12 mouse cellular contexts compared by ENCODE assay signal in the genomic region with DNA sequence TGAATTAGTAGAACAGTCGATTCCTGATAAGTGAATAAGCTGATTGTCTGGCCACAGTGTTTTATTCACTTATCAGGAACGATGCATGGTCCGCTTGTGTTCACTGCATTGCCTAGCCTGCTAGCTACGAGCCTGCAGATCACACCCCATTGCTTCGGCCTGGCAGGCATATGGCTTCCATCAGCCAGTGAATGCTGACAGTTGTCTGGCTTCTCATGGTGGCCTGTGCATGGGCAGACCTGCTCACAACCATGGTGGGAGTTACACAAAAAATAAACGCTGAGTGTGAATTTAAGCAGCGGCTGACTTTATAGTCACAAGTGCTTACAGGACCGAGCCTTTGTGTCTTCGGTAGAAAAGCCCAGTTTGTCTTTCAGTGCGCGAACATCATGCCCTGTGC.
DNase-seq lines count a peak whose midpoint lies in the region; ATAC-seq and TF ChIP-seq lines count a peak whose summit lies in the region.
"Had no signal": no experiment of that assay in that cellular context is flagged by ENCODE, and none has a peak within 500 bp of the region (broad histone marks: within the 10 kb centered on the region; RNA-seq: fewer than 3 reads in every experiment).

No protein-coding gene starts in this region.

- no peak for TF ChIP-seq CTCF in lung, postnatal 0 days (IDR thresholded peaks at IDR 0.05)

- no peak for DNase-seq in kidney, postnatal 25 days
- DNase-seq in lung, postnatal 0 days (ENCODE audit: low spot score), result peak; percentile 34
- DNase-seq in right cerebral cortex, postnatal 36 days (ENCODE audit: low spot score in 2 of 2), result no peak
- DNase-seq in spleen, postnatal 10 days (ENCODE audit: low spot score in 2 of 2), result no peak
- DNase-seq: thymus, postnatal 25 days had no signal

- whole genome bisulfite sequencing in kidney, embryonic 16.5 days, result 48% methylated on average over 11 of the region's 11 CpGs
- WGBS in forebrain, embryonic 12.5 days, result 84% methylated on average over 11 of the region's 11 CpGs
- WGBS in heart, embryonic 11.5 days (ENCODE audit: insufficient replicate concordance), result 40% methylated on average over 11 of the region's 11 CpGs
- 61% methylated on average over 11 of the region's 11 CpGs for WGBS in lung, postnatal 0 days

- no peak overlapping the region for H3K27ac ChIP-seq in kidney, embryonic 16.5 days (ENCODE audit: low read length)
- H3K27ac ChIP-seq in forebrain, embryonic 12.5 days, result peak overlapping the region; percentile 21; the same call in 1 of the 2 replicates
- no peak overlapping the region for H3K27ac ChIP-seq in heart, embryonic 11.5 days (ENCODE audit: low read depth, low read length)
- H3K27ac ChIP-seq in lung, postnatal 0 days (ENCODE audit: low read length), result no peak overlapping the region
- H3K27ac ChIP-seq: embryonic facial prominence, embryonic 13.5 days; liver, embryonic 15.5 days had no signal

- no peak for TF ChIP-seq EP300 in lung, postnatal 0 days (IDR thresholded peaks at IDR 0.05)

- H3K36me3 ChIP-seq in kidney, embryonic 16.5 days (ENCODE audit: insufficient read depth, low read length), result no peaks in the 10 kb centered on the region
- 0 out of 2 replicates have a peak, but pooled peaks cover 10% of the 10 kb centered on the region for H3K36me3 ChIP-seq in forebrain, embryonic 12.5 days (replicated peaks)
- H3K36me3 ChIP-seq in heart, embryonic 11.5 days (ENCODE audit: control insufficient read depth, insufficient read depth, low read length), result no peaks in the 10 kb centered on the region
- no peaks in the 10 kb centered on the region for H3K36me3 ChIP-seq in lung, postnatal 0 days (ENCODE audit: insufficient read depth, low read length)
- H3K36me3 ChIP-seq: embryonic facial prominence, embryonic 13.5 days; liver, embryonic 15.5 days had no signal

- no peaks in the 10 kb centered on the region for H3K27me3 ChIP-seq in kidney, embryonic 16.5 days (ENCODE audit: insufficient read depth, low read length)
- no peaks in the 10 kb centered on the region for H3K27me3 ChIP-seq in forebrain, embryonic 12.5 days
- H3K27me3 ChIP-seq in heart, embryonic 11.5 days (ENCODE audit: control insufficient read depth, insufficient read depth, low read length), result no peaks in the 10 kb centered on the region
- H3K27me3 ChIP-seq in lung, postnatal 0 days (replicated peaks; ENCODE audit: insufficient read depth, low read length), result no peaks in the 10 kb centered on the region
- H3K27me3 ChIP-seq: CH12.LX; embryonic facial prominence, embryonic 13.5 days; liver, embryonic 15.5 days had no signal

- no peak overlapping the region for H3K4me2 ChIP-seq in kidney, embryonic 16.5 days (replicated peaks; ENCODE audit: low read depth, low read length)
- H3K4me2 ChIP-seq in forebrain, embryonic 12.5 days, result no peak overlapping the region
- no peak overlapping the region for H3K4me2 ChIP-seq in heart, embryonic 11.5 days
- H3K4me2 ChIP-seq in lung, postnatal 0 days (replicated peaks; ENCODE audit: low read depth, low read length), result no peak overlapping the region
- H3K4me2 ChIP-seq: embryonic facial prominence, embryonic 13.5 days; liver, embryonic 15.5 days had no signal

- ATAC-seq in kidney, embryonic 16.5 days (ENCODE audit: low FRiP score, low TSS enrichment), result peak; percentile 76; the same call in 1 of the 2 replicates
- ATAC-seq in forebrain, embryonic 12.5 days (ENCODE audit: low FRiP score), result no peak
- ATAC-seq in heart, embryonic 11.5 days (replicated peaks; ENCODE audit: insufficient number of reproducible peaks, low FRiP score, low TSS enrichment), result 0 out of 2 replicates have a peak, but pooled peaks have one; percentile 49
- peak; percentile 54 for ATAC-seq in lung, postnatal 0 days
- ATAC-seq in inflammation-experienced regulatory T-cells, adult 6 months, result no peak

- H3K9me3 ChIP-seq in kidney, embryonic 16.5 days (ENCODE audit: low read length), result no peaks in the 10 kb centered on the region
- no peaks in the 10 kb centered on the region for H3K9me3 ChIP-seq in forebrain, embryonic 12.5 days
- H3K9me3 ChIP-seq in heart, embryonic 11.5 days (replicated peaks; ENCODE audit: control insufficient read depth, low read length), result no peaks in the 10 kb centered on the region
- no peaks in the 10 kb centered on the region for H3K9me3 ChIP-seq in lung, postnatal 0 days (ENCODE audit: low read length)
- H3K9me3 ChIP-seq: embryonic facial prominence, embryonic 13.5 days; liver, embryonic 15.5 days had no signal

- H3K4me3 ChIP-seq in kidney, embryonic 16.5 days (ENCODE audit: low read length), result no peak overlapping the region
- no peak overlapping the region for H3K4me3 ChIP-seq in forebrain, embryonic 12.5 days (replicated peaks)
- H3K4me3 ChIP-seq in heart, embryonic 11.5 days (ENCODE audit: low read depth, low read length), result no peak overlapping the region
- no peak overlapping the region for H3K4me3 ChIP-seq in lung, postnatal 0 days (ENCODE audit: low read depth, low read length)
- H3K4me3 ChIP-seq: embryonic facial prominence, embryonic 13.5 days; liver, embryonic 15.5 days had no signal

- no peak overlapping the region for H3K9ac ChIP-seq in kidney, embryonic 16.5 days (replicated peaks; ENCODE audit: low read length)
- no peak overlapping the region for H3K9ac ChIP-seq in forebrain, embryonic 12.5 days
- H3K9ac ChIP-seq in heart, embryonic 11.5 days (ENCODE audit: low read depth, low read length), result no peak overlapping the region
- no peak overlapping the region for H3K9ac ChIP-seq in lung, postnatal 0 days (replicated peaks; ENCODE audit: low read depth)
- H3K9ac ChIP-seq: embryonic facial prominence, embryonic 13.5 days; liver, embryonic 15.5 days had no signal

- H3K4me1 ChIP-seq in kidney, embryonic 16.5 days (ENCODE audit: insufficient read depth, low read length), result no peaks in the 10 kb centered on the region
- H3K4me1 ChIP-seq in forebrain, embryonic 12.5 days, result no peaks in the 10 kb centered on the region; the same call in 1 of the 2 replicates
- H3K4me1 ChIP-seq in heart, embryonic 11.5 days (ENCODE audit: control insufficient read depth, insufficient read depth, low read length), result peaks cover 5% of the 10 kb centered on the region; the same call in 1 of the 2 replicates
- H3K4me1 ChIP-seq in lung, postnatal 0 days (ENCODE audit: insufficient read depth, low read depth, low read length), result no peaks in the 10 kb centered on the region; the same call in 1 of the 2 replicates
- H3K4me1 ChIP-seq: embryonic facial prominence, embryonic 13.5 days; liver, embryonic 15.5 days had no signal

Comparison
In these comparisons a context has a peak if more than half of its experiments do, and no peak if none do; other contexts are left out.
1. ATAC-seq: peak in kidney, embryonic 16.5 days (single experiment), heart, embryonic 11.5 days (single experiment) and lung, postnatal 0 days (single experiment); none in forebrain, embryonic 12.5 days (single experiment) and inflammation-experienced regulatory T-cells, adult 6 months (single experiment).